Mouse (Mus musculus) liver, postnatal 0 days (tissue): ENCODE measurements around the gene Chp1.

ENCODE experiments used
- CTCF ChIP-seq: sonication (generic); IDR thresholded peaks from 2 replicates; pipeline ENCODE4 v1.5.1; 2016; ENCODE audit warnings: antibody characterized with exemption, low read depth
- EP300 ChIP-seq: IDR thresholded peaks from 2 replicates; pipeline ENCODE4 v1.6.1; 2016; ENCODE audit warnings: antibody characterized with exemption, low read depth, mild to moderate bottlenecking

DNA sequence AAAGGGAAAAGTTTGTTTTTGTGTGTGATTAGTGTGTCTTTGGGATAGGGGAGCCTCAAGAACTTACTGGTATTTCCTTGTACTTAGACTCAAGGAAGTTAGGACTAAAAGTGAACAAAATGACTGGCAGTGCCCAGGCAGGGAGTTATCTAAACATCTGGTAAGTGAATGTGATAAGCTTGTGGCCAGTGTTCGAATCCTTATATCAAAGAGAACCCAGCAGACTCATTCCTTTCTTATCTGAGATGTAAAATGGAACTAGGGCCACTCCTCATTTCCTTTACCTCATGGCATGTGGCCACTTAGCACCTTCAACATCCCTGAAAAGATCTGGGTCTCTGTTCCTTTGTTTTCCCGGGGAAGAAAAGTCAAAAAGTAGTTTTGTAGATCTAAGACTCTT lies 56.4 kb downstream of the Chp1 start:
- TF ChIP-seq CTCF (no peak), EP300 (peak; percentile 68)
